Mouse (Mus musculus): ENCODE measurements around the gene Ptprm.

DNA sequence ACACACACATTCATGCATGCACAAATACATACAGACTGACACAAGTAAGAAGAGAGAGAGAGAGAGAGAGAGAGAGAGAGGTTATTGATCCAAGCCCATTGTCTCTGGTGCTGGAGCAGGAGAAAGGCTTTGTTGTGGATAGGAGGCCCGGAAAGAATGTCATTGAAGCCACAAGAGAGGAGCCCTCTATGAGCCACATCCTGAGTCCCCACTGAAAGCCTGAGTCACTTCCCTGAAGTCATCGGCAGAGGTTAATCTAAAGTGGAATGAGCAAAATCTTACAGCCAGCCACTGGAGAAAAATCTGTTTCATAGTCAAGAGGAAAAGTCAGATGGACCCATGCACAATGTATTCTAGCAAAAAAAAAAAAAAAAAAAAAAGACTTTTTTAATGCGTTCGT is 228.7 kb downstream of the Ptprm start:
- TF ChIP-seq CTCF (IDR thresholded peaks at IDR 0.05; ENCODE audit: insufficient read depth, low read depth, low read length) (no peak), POLR2A (IDR thresholded peaks at IDR 0.05; ENCODE audit: insufficient read depth, low read depth, low read length) (no peak)
